Mouse (Mus musculus) lung, postnatal 0 days (tissue): ENCODE measurements at regions not wholly inside any gene's neighbourhood (a gene's known extent, or its start where the extent isn't known, plus 50 kb on each side); places are given as distances from the start of the nearest gene placed in this dataset.

Source experiments
- ATAC-seq: fragments of 200-750 bp; cut with Nextera tagmentation; 2 replicates; pipeline ENCODE4 v1.8.0; 2017; ENCODE audit warnings: moderate library complexity
- DNase-seq: peaks from one replicate; pipeline ENCODE4 v3.0.0-alpha.2; 2016; ENCODE audit warnings: low spot score
- H3K27ac ChIP-seq: fragments of 300-500 bp; sonication (generic); 2 replicates; pipeline ENCODE4 v1.5.1; 2014; ENCODE audit warnings: antibody characterized with exemption, mild to moderate bottlenecking, low read length, mixed read lengths
- H3K27me3 ChIP-seq: fragments of 300-500 bp; sonication (generic); replicated peaks from 2 replicates; pipeline ENCODE4 v1.6.1; 2014; ENCODE audit warnings: low read length, mixed read lengths; ENCODE audit not compliant: insufficient read depth
- H3K36me3 ChIP-seq: fragments of 300-500 bp; sonication (generic); 2 replicates; pipeline ENCODE4 v1.6.1; 2014; ENCODE audit warnings: low read length, mixed read lengths; ENCODE audit not compliant: insufficient read depth
- H3K4me1 ChIP-seq: fragments of 300-500 bp; sonication (generic); 2 replicates; pipeline ENCODE4 v1.6.1; 2014; ENCODE audit warnings: antibody characterized with exemption, low read depth, low read length, mixed read lengths; ENCODE audit not compliant: insufficient read depth
- H3K4me2 ChIP-seq: fragments of 300-500 bp; sonication (generic); replicated peaks from 2 replicates; pipeline ENCODE4 v1.6.1; 2014; ENCODE audit warnings: low read depth, mild to moderate bottlenecking, low read length, moderate library complexity, mixed read lengths
- H3K4me3 ChIP-seq: fragments of 300-500 bp; sonication (generic); 2 replicates; pipeline ENCODE4 v1.5.1; 2014; ENCODE audit warnings: low read depth, low read length
- H3K9ac ChIP-seq: fragments of 300-500 bp; sonication (generic); replicated peaks from 2 replicates; pipeline ENCODE4 v1.6.1; 2014; ENCODE audit warnings: low read depth, mild to moderate bottlenecking
- H3K9me3 ChIP-seq: fragments of 300-500 bp; sonication (generic); 2 replicates; pipeline ENCODE4 v1.6.1; 2016; ENCODE audit warnings: low read length, mixed read lengths
- CTCF ChIP-seq: IDR thresholded peaks from 2 replicates; pipeline ENCODE4 v1.5.1; 2016; ENCODE audit warnings: antibody characterized with exemption, mild to moderate bottlenecking
- EP300 ChIP-seq: IDR thresholded peaks from 2 replicates; pipeline ENCODE4 v1.6.1; 2016; ENCODE audit warnings: antibody characterized with exemption, mild to moderate bottlenecking, control low read depth
- WGBS: fragments of 180-500 bp; shearing (Covaris S2); extraction: QIAGEN DNeasy Blood & Tissue Kit; methylation state at CpG from one replicate; pipeline ENCODE4 v1.1.7; 2014; 5-methylcytosine and 5-hydroxymethylcytosine counted together

DNA sequence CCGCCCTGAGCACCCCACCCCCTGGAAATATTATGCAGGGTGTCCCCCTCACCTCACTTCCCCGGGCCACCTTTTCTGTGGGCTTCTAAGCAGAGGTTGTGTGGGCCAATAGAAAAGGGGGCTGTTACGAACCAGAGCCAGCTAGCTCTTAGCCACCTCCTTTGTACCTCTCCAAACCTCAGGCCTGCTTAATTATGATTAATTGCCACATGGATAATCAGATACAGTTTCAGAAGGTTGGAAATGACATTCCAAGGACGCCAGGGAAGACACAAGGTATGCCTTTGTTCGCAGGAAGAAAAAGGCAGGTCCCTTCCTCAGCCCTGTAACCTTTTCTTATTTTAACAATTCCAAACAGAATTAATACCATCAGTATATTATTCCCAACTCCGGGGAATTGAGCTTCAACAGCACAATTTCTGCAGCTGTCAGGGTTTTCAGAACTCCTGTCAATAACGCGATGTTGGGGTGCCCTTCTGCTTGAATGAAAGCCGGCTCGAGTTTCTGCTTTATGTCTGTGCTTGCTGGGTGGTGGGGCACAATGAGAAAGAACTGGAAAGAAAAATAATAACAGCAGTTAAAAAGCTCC lies 552.1 kb upstream of the Mgmt start:
- H3K27ac ChIP-seq: no peak overlapping the region
- no peak overlapping the region for H3K9ac ChIP-seq
- no peaks in the 10 kb centered on the region for H3K9me3 ChIP-seq
- H3K36me3 ChIP-seq: no peaks in the 10 kb centered on the region
- DNase-seq: no peak
- no peaks in the 10 kb centered on the region for H3K4me1 ChIP-seq
- TF ChIP-seq EP300 (no peak), CTCF (no peak)
- ATAC-seq: no peak
- 42% methylated on average over 10 of the region's 10 CpGs for WGBS
- H3K4me2 ChIP-seq: no peak overlapping the region
- no peak overlapping the region for H3K4me3 ChIP-seq
- no peaks in the 10 kb centered on the region for H3K27me3 ChIP-seq

DNA sequence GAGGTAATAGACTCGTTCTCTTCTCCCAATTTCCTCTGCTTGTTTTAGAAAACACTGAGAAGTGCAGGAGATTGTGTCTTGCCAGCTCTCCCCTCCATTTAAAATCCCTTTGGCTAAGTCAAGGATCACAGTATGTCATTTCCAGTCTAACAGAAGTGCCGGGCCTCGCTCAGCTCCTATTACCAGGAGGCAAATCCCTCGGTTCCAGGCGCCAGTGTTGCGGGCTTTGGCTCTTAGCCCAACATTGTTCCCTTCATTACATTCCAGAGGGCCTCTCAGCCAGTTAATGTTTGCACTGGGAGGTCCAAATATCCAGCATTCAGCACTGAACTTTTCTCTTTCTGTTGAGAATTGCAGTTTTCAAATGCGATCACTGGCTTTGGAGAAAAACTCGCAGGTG lies 551.6 kb upstream of the Mgmt start:
- 10% methylated on average over 8 of the region's 8 CpGs for WGBS
- H3K9me3 ChIP-seq: no peaks in the 10 kb centered on the region
- no peak overlapping the region for H3K27ac ChIP-seq
- no peaks in the 10 kb centered on the region for H3K4me1 ChIP-seq
- H3K4me3 ChIP-seq: no peak overlapping the region
- ATAC-seq: peak; percentile 85
- no peaks in the 10 kb centered on the region for H3K36me3 ChIP-seq
- H3K4me2 ChIP-seq: peak overlapping the region; percentile 11; the same call in 1 of the 2 replicates
- no peaks in the 10 kb centered on the region for H3K27me3 ChIP-seq
- DNase-seq: peak; percentile 80
- no peak for TF ChIP-seq CTCF
- TF ChIP-seq EP300: peak; percentile 35; the same call in 1 of the 2 replicates
- H3K9ac ChIP-seq: no peak overlapping the region

DNA sequence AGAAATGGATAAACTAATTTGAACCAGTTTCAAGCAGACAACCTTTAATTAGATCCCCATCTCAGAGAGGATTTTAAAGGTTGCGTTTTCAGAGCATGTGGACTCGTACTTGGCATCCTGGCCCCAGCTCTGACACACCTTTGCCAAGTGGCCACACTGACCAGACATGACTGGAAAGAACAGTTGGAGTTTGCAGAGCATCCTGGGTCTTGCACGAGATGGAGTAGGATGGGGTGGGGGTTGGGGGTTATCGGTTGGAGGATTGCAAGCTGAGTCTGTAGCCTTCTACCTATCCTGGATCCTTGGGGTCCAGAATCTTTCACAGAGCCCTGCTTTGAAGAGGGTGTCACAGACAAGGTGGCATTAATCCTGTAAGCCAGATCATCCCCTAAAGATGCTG lies 550.9 kb upstream of the Mgmt start:
- Histone ChIP-seq H3K4me1 (no peaks in the 10 kb centered on the region), H3K4me3 (no peak overlapping the region), H3K4me2 (peak overlapping the region; percentile 11), H3K27ac (no peak overlapping the region), H3K9ac (no peak overlapping the region), H3K9me3 (no peaks in the 10 kb centered on the region), H3K27me3 (no peaks in the 10 kb centered on the region), H3K36me3 (no peaks in the 10 kb centered on the region)
- 55% methylated on average over 4 of the region's 4 CpGs for WGBS
- no peak for DNase-seq
- ATAC-seq: no peak
- TF ChIP-seq EP300 (no peak), CTCF (no peak)

DNA sequence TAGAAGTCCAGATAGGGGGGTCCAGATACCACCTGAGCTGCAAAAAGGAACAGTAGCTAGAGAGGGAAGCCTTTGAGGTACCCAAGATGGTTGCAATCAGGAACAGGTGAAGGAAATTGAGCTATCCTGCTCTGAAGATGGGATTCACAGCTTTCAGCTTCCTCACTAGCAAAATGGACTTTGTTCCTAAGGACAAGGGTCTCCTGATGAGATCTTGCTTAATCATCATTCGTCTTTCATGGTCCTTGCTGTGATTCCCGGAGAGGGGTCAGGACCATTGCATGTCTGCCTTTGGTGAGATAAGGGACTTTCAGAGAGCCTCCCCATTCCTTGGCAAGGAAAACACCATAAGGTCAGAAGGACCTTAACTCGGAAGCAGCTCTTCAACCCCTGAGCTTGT lies 549.4 kb upstream of the Mgmt start:
- 50% methylated on average over 3 of the region's 3 CpGs for WGBS
- Histone ChIP-seq H3K27me3 (no peaks in the 10 kb centered on the region), H3K9me3 (no peaks in the 10 kb centered on the region), H3K36me3 (no peaks in the 10 kb centered on the region), H3K9ac (no peak overlapping the region), H3K4me1 (no peaks in the 10 kb centered on the region), H3K4me3 (no peak overlapping the region), H3K27ac (no peak overlapping the region), H3K4me2 (no peak overlapping the region)
- no peak for DNase-seq
- TF ChIP-seq EP300 (no peak), CTCF (no peak)
- ATAC-seq: no peak

DNA sequence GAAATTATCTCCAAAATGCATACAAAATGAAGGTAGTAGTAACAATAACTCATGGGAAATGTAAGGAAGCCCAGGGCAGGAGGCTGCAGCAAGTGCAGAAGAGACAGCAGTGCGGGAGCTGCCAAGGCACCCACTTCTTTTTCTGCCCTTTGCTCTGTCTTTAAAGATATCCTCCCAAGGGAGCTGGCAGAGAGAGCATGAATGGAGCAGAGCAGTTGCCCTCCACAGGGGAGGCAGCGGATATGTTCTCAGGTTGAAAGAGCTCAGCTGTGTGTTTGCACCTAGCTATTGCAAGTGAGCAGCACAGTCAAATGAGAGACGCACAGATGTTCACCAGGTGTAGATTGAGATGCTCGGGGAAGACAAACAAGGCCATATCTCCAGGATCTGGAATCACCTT lies 547.9 kb upstream of the Mgmt start:
- 69% methylated on average over 4 of the region's 4 CpGs for whole genome bisulfite sequencing
- no peak for ATAC-seq
- Histone ChIP-seq H3K36me3 (no peaks in the 10 kb centered on the region), H3K27me3 (no peaks in the 10 kb centered on the region), H3K4me1 (no peaks in the 10 kb centered on the region), H3K9me3 (no peaks in the 10 kb centered on the region), H3K4me3 (no peak overlapping the region), H3K9ac (no peak overlapping the region), H3K27ac (no peak overlapping the region), H3K4me2 (no peak overlapping the region)
- TF ChIP-seq EP300 (no peak), CTCF (no peak)
- no peak for DNase-seq

DNA sequence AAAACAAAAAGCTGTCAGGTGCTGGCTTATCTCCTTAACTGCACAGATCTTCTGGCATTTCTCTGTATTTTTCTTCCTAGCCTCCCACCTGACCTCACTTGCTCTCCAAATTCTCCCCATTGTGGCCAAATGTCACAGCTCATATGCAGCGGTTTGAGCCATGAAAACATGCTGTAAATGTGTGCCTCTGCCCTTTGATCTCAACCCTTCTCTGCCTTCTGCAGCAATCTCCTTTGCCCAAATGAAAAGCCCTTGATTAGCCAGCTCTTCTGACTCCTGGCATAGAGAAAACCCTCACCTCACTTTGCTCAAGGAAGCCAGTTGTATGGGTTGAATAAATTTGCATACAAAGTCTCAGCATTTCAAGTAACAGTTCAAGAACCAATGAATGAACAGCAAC lies 546.1 kb upstream of the Mgmt start:
- no peaks in the 10 kb centered on the region for H3K27me3 ChIP-seq
- ATAC-seq (no peak), DNase-seq (no peak)
- no peak for TF ChIP-seq CTCF
- no peak for TF ChIP-seq EP300
- H3K4me2 ChIP-seq: no peak overlapping the region
- H3K4me3 ChIP-seq: no peak overlapping the region
- no peaks in the 10 kb centered on the region for H3K9me3 ChIP-seq
- H3K9ac ChIP-seq: no peak overlapping the region
- WGBS: 24% methylated on average over 1 of the region's 1 CpGs
- no peaks in the 10 kb centered on the region for H3K4me1 ChIP-seq
- no peaks in the 10 kb centered on the region for H3K36me3 ChIP-seq
- H3K27ac ChIP-seq: no peak overlapping the region

DNA sequence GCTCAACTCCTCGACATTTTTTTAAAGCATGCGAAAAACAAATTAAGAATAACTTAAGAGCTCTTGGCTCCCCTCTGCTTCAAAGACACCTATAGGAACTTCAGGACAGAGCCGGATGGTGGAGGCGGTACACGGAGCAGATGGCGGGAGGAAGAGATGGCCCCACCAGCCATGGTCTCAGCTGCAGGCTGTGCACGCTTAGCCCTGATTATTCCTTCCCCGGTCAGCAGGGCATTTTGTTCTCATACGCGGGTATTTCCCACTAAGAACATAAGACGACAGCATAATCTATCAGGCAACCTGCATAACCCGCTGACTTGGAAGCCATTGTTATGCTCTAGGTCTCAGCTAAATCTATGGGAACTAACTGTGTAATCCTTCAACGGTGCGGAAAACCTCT lies 544.8 kb upstream of the Mgmt start:
- Histone ChIP-seq H3K27me3 (no peaks in the 10 kb centered on the region), H3K9me3 (no peaks in the 10 kb centered on the region), H3K4me2 (no peak overlapping the region), H3K27ac (no peak overlapping the region), H3K36me3 (no peaks in the 10 kb centered on the region), H3K4me1 (no peaks in the 10 kb centered on the region), H3K4me3 (no peak overlapping the region), H3K9ac (no peak overlapping the region)
- TF ChIP-seq EP300 (no peak), CTCF (no peak)
- WGBS: 78% methylated on average over 14 of the region's 14 CpGs
- no peak for ATAC-seq
- no peak for DNase-seq
